Mouse (Mus musculus) bone marrow macrophage, adult 2 months (primary cell): Measurements from ENCODE around the gene Btg4. TPM values are rescaled to one million over a fixed set of nuclear protein-coding genes. Genes with fewer than 3 reads are reported as not detected.

Source experiments
- H3K27ac ChIP-seq: 2 replicates; pipeline ENCODE4 v1.5.1; 2012; ENCODE audit warnings: low read depth, low read length; ENCODE audit not compliant: insufficient read depth
- H3K4me1 ChIP-seq: 2 replicates; pipeline ENCODE4 v1.6.1; 2012; ENCODE audit warnings: low read length; ENCODE audit not compliant: control insufficient read depth, insufficient read depth
- H3K4me3 ChIP-seq: 2 replicates; pipeline ENCODE4 v1.5.1; 2012; ENCODE audit warnings: mild to moderate bottlenecking, low read length, moderate library complexity; ENCODE audit not compliant: insufficient read depth
- CTCF ChIP-seq: IDR thresholded peaks from 2 replicates; pipeline ENCODE4 v1.5.1; 2012; ENCODE audit warnings: low read depth, mild to moderate bottlenecking, low read length, moderate library complexity
- POLR2A ChIP-seq: IDR thresholded peaks from 2 replicates; pipeline ENCODE4 v1.6.1; 2012; ENCODE audit warnings: mild to moderate bottlenecking, low read depth, low read length, borderline replicate concordance
- polyA plus RNA-seq: library from polyadenylated mRNA; stranded (reverse); fragments of >200 nt; gene quantifications from 2 replicates; pipeline ENCODE4 v1.2.4, GENCODE M21; 2012; ENCODE audit not compliant: missing spikeins, insufficient read depth, insufficient read length

The Btg4 gene
- polyA plus RNA-seq, 1 experiment, result not detected

- Histone ChIP-seq H3K4me1 (peaks cover 35% of the 10 kb centered on the region), H3K4me3 (no peak overlapping the region), H3K27ac (no peak overlapping the region)
- TF ChIP-seq CTCF (no peak), POLR2A (no peak)
These were observed 27.7 kb upstream of the Btg4 start for GRCm38 (mm10) chr9:51032785-51033529.

- H3K4me3 ChIP-seq, result no peak overlapping the region
- TF ChIP-seq CTCF, result no peak
- TF ChIP-seq POLR2A, result no peak
These were observed 19.2 kb upstream of the Btg4 start for GRCm38 (mm10) chr9:51041491-51041980.

GRCm38 (mm10) chr9:51042136-51042535 lies 18.6 kb upstream of the Btg4 start:
- Histone ChIP-seq H3K27ac (no peak overlapping the region), H3K4me3 (no peak overlapping the region), H3K4me1 (peaks cover 6% of the 10 kb centered on the region)
- TF ChIP-seq POLR2A, result no peak
- TF ChIP-seq CTCF, result no peak

More at GRCm38 (mm10) chr9:51041491-51041980, 19.2 kb upstream of the Btg4 start:
- Histone ChIP-seq H3K4me1 (peaks cover 10% of the 10 kb centered on the region), H3K27ac (no peak overlapping the region)

- TF ChIP-seq CTCF (no peak), POLR2A (no peak)
- peaks cover 6% of the 10 kb centered on the region for H3K4me1 ChIP-seq
- no peak overlapping the region for H3K4me3 ChIP-seq
- no peak overlapping the region for H3K27ac ChIP-seq
These were observed 8.5 kb upstream of the Btg4 start for GRCm38 (mm10) chr9:51052180-51052579.

- H3K27ac ChIP-seq, result no peak overlapping the region
- no peak overlapping the region for H3K4me3 ChIP-seq
- TF ChIP-seq POLR2A, result no peak
- TF ChIP-seq CTCF, result no peak
- peaks cover 9% of the 10 kb centered on the region for H3K4me1 ChIP-seq
These were observed 4.1 kb upstream of the Btg4 start for GRCm38 (mm10) chr9:51056360-51057324.

- TF ChIP-seq POLR2A, result no peak
- TF ChIP-seq CTCF, result no peak
- no peak overlapping the region for H3K4me3 ChIP-seq
- no peak overlapping the region for H3K27ac ChIP-seq
- peaks cover 9% of the 10 kb centered on the region for H3K4me1 ChIP-seq
These were observed 1.7 kb upstream of the Btg4 start for GRCm38 (mm10) chr9:51058951-51059521.

- Histone ChIP-seq H3K27ac (no peak overlapping the region), H3K4me1 (no peaks in the 10 kb centered on the region), H3K4me3 (no peak overlapping the region)
- TF ChIP-seq POLR2A (no peak), CTCF (no peak)
These were observed 7.5 kb downstream of the Btg4 start for GRCm38 (mm10) chr9:51068202-51068601.

GRCm38 (mm10) chr9:51070801-51071200 lies 10.1 kb downstream of the Btg4 start:
- TF ChIP-seq POLR2A (no peak), CTCF (no peak)
- Histone ChIP-seq H3K27ac (no peak overlapping the region), H3K4me1 (peaks cover 4% of the 10 kb centered on the region; the same call in 1 of the 2 replicates), H3K4me3 (no peak overlapping the region)

GRCm38 (mm10) chr9:51075780-51076179 lies 15.1 kb downstream of the Btg4 start:
- no peak for TF ChIP-seq POLR2A
- no peak for TF ChIP-seq CTCF
- peak overlapping the region; percentile 23; the same call in 1 of the 2 replicates for H3K4me3 ChIP-seq
- no peak overlapping the region for H3K27ac ChIP-seq
- peaks cover 8% of the 10 kb centered on the region for H3K4me1 ChIP-seq
